28 mouse cellular contexts compared by ENCODE assay signal in genomic region chr2:159012725-159013124, GRCm38 (mm10).
"Had no signal": no experiment of that assay in that cellular context is flagged by ENCODE, and none has a peak within 500 bp of the region (broad histone marks: within the 10 kb centered on the region; RNA-seq: fewer than 3 reads in every experiment).

No protein-coding gene starts in this region.

- H3K27ac ChIP-seq: heart, adult 2 months; heart, embryonic 13.5 days; heart, embryonic 15.5 days; hindbrain, embryonic 12.5 days; hindbrain, embryonic 14.5 days; kidney, embryonic 15.5 days; kidney, postnatal 0 days; layer of hippocampus, adult 2 months; left cerebral cortex, adult 2 months; limb, embryonic 10.5 days; limb, embryonic 12.5 days; liver, embryonic 14.5 days had no signal

- H3K4me2 ChIP-seq: heart, embryonic 11.5 days; heart, embryonic 13.5 days; heart, embryonic 15.5 days; hindbrain, embryonic 12.5 days; hindbrain, embryonic 14.5 days; kidney, embryonic 15.5 days; limb, embryonic 12.5 days; liver, embryonic 11.5 days had no signal

- H3K4me3 ChIP-seq: heart, adult 2 months; heart, embryonic 13.5 days; heart, embryonic 15.5 days; hindbrain, embryonic 12.5 days; kidney, embryonic 15.5 days; layer of hippocampus, adult 2 months; left cerebral cortex, adult 2 months; limb, embryonic 10.5 days; limb, embryonic 12.5 days had no signal

- DNase-seq: gastrocnemius, postnatal 14 days; gastrocnemius, postnatal 36 days; heart, adult 11 months; heart, adult 2 months; heart, postnatal 14 days; heart, postnatal 36 days; kidney, adult 11 months; kidney, adult 2 months; kidney, adult 9 months; kidney, postnatal 14 days; kidney, postnatal 4 days; liver had no signal

- ATAC-seq: hindbrain, embryonic 16.5 days; inflammation-experienced regulatory T-cells, adult 6 months; intestine, embryonic 16.5 days had no signal

- H3K36me3 ChIP-seq: heart, embryonic 13.5 days; heart, embryonic 15.5 days; hindbrain, embryonic 12.5 days; kidney, embryonic 15.5 days; limb, embryonic 10.5 days; limb, embryonic 12.5 days had no signal

- H3K9ac ChIP-seq: heart, embryonic 13.5 days; heart, embryonic 15.5 days; hindbrain, embryonic 12.5 days; hindbrain, embryonic 14.5 days; kidney, embryonic 15.5 days; limb, embryonic 12.5 days; liver, embryonic 14.5 days had no signal

- H3K4me1 ChIP-seq: heart, embryonic 13.5 days; heart, embryonic 15.5 days; kidney, embryonic 15.5 days; limb, embryonic 10.5 days; limb, embryonic 12.5 days had no signal

- H3K27me3 ChIP-seq: heart, embryonic 13.5 days; heart, embryonic 15.5 days; hindbrain, embryonic 12.5 days; kidney, embryonic 15.5 days; limb, embryonic 12.5 days had no signal

- H3K9me3 ChIP-seq: heart, embryonic 15.5 days; hindbrain, embryonic 12.5 days; kidney, embryonic 15.5 days; limb, embryonic 10.5 days had no signal
